Mouse (Mus musculus): ENCODE results near the gene Gm14412.
"Not testable (repeated sequence)": the region's sequence is repeated elsewhere in the genome, so short reads cannot be mapped to it uniquely, and the experiment has no call there.

Gene Gm14412

DNA sequence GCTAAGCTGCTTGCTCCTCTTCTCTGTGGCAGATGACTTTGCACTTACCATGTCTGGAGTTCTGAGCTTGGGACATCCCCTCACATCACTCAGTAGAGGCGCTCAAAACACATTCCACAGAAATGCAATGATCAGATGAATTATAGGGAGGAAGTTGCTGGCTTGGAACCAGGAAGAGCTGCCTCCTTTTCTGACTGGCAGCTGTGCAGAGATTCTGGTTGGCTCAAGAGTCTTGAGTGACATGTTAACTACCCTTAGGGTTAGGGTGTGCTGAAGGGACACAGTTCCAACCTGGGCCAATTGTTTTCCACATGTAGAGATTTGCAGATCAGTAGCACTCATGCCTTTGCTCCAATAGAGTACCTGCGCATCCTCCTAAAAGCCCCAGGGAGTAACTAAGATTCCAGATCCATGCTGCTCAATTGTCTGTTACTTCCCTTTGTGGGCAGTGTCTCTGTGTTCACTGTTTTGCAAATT is at the start of gene Gm14412:
Gm14412 (minus strand) TSS at position 51 of the 477 bp plus-strand sequence.
- peak; percentile 27 for DNase-seq (ENCODE audit: low read depth, low spot score)

DNA sequence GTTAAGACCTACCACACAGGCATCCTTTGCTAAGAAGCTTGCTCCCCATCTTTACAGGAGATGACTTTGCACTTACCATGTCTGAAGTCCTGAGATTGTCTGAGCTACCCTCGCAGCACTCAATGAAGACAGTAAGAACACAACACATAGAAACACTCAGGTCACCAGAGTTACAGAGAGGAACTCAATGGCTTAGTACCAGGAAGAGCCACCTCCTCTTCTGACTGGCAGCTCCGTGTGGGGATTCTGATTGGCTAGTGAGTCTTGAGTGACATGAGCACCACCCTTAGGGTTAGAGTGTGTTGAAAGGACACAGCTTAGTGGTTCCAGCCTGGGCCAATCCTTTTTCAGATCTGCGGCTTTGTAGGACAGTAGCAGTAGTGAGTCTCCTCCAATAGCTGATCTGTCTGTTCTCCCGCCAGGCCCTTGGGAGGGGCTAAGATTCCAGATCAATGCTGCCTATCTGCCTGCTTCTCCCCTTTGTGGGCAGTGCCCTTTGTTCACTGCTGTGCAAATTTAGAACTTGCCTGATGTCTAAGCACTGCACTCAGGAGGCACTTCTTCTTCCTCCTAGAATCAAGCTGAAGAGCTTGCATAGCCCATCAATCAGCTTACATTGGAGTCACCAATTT is 5.7 kb upstream of the Gm14412 start:
- peak; percentile 48 for DNase-seq (ENCODE audit: low read depth, low spot score)

DNA sequence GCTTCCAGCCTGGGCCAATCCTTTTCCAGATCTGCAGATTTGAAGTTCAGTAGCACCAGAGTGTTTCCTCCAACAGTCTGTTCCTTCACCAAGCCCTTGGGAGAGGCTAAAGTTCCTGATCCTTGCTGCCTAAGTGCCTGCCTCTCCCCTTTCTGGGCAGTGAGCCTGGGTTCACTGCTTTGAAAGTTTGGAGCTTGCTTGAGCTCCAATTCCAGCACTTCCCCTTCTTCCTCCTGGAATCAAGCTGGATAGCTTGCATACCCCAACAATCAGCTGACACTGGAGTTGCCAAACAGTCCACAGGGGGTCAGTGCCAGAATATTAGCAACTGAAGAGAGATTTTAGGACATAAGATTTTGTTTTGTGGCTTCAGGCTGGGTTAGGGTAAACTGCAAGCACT is 2.7 kb downstream of the Gm14412 start:
- not testable (repeated sequence) for DNase-seq (ENCODE audit: low read depth, low spot score)

DNA sequence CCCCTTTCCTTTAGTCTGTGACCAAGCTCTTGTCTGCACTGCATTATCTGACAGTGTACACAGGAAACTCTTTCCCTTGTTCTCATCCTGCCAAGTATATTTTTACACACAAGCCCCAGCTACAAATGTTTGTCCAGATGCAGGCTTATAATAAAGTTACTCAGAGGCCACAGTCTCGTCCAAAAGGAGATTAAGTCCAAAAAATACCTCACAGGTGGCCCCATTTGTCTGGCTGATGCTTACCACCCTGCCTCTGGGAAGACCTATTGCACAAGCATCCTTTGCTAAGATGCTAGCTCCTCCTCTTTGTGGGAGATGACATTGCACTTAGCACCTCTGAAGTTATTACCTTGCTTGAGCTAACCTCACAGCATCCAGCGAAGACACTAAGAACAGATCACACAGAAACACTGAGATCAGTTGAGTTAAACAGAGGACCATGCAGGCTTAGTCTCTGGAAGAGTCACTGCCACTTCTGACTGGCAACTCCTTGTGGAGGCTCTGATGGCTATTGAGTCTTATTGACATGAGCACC is 3.3 kb downstream of the Gm14412 start:
- peak; percentile 54 for DNase-seq (ENCODE audit: low read depth, low spot score)

DNA sequence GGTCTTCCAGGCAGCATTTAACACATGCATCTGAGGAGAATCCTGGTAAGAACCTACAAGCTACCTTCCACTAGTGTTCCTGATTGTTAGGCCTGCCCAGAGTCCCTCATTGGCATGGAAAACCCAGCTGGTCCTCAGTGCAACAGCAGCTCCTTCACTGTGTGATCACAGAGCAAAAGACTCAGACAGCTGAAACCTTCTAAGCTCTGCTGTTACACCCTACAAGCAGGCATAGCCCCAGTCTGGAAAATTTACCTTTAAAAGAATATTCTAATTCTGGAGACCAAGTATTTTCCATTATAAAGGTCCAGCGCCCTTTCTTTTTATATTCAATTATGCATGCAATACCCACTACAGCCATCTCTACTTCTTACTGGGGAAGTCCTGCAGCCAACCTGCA is 5.1 kb downstream of the Gm14412 start:
- no peak for DNase-seq (ENCODE audit: low read depth, low spot score)

DNA sequence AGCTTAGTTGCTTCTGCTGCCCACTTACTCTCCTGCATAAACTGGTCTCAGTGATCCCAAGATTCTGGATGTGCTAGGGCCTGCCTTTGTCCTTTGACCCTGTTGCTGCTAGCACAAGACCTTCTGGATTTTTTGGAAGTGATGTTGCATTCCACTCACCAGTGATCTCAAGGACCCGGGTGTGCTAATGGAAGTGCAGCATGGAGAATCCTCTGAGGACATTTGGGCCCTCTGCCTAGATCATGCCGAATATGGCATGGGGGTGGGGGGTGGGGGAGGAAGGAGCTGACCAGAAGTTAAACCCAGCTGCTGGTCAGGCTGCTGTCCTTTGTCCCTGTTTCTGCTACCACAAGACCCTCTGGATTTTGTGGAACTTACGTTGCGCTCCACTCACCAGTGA is 14.5 kb downstream of the Gm14412 start:
- DNase-seq (ENCODE audit: low read depth, low spot score) = not testable (repeated sequence)

DNA sequence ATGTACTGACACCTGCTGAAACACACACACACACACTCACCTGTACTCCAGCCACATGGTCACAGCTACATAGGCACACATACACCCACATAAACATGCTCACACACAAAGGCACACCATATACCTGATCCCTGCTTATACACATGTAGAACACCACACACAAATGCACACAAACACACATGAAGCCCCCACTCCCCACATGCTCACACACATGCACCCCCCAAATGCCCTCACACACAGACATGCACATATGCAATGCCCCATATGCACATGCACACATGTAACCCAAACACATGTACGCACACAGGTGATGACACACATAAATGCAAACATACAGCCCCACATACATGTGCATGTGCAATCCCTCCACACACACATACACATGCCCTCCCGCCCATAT is 19.1 kb downstream of the Gm14412 start:
- DNase-seq (ENCODE audit: low read depth, low spot score) = not testable (repeated sequence)

DNA sequence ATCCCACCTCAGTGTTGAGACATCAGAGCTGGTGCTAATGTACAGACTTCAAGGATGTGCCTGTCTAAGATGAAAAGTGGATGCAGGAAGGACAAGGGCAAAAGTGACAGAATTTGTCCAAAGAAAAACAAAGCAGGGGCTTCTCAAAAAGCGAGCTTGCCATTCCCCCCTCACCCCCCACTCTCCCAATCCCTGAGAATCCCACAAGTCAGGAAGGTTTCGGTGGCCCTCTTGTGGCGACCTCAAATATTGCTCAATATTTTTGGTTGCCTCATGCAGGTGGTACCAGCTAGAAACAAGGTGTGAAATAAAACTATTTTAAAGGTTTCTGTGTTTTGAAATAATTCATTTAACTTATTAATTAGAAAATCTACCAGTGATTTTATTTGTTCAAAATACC is 40.4 kb downstream of the Gm14412 start:
- not testable (repeated sequence) for DNase-seq (ENCODE audit: low read depth, low spot score)

DNA sequence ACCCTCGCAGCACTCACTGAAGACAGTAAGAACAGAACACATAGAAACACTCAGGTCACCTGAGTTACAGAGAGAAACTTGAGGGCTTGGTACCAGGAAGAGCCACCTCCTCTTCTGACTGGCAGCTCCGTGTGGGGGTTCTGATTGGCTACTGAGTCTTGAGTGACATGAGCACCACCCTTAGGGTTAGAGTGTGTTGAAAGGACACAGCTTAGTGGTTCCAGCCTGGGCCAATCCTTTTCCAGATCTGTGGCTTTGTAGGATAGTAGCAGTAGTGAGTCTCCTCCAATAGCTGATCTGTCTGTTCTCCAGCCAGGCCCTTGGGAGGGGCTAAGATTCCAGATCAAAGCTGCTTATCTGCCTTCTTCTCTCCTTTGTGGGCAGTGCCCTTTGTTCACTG is 46.4 kb downstream of the Gm14412 start:
- not testable (repeated sequence) for DNase-seq (ENCODE audit: low read depth, low spot score)

DNA sequence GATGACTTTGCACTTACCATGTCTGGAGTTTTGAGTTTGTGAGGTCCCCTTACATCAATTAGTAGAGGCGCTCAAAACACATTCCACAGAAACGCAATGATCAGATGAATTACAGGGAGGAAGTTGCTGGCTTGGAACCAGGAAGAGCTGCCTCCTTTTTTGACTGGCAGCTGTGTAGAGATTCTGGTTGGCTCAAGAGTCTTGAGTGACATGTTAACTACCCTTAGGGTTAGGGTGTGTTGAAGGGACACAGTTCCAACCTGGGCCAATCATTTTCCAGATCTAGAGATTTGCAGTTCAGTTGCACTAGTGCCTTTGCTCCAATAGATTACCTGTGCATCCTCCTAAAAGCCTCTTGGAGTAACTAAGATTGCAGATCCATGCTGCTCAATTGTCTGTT is 51.9 kb downstream of the Gm14412 start:
- DNase-seq (ENCODE audit: low read depth, low spot score) = peak; percentile 50

DNA sequence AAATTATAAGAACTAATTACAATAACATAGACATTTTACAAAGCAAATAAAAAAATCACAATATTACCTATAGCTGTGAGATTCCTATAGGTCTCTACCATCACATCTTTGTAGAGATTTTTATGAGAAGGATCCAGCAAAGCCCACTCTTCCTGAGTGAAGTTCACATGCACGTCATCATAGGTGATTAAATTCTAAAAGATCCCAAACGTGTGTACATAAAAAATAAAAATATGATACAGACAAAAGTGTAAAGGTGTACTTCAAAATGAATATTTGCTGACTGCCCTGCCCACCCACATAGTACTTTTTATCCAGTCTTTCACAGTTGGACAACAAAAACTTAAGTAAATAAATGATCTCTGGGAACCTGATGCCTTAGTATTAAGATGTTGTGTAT is 57.2 kb downstream of the Gm14412 start, which contains the start of gene Gm14409:
Gm14409 (minus strand) TSS at position 101 of the 400 bp plus-strand sequence.
- DNase-seq (ENCODE audit: low read depth, low spot score) = not testable (repeated sequence)

All from 3T3-L1 (cell line).